Mouse (Mus musculus): Measurements from ENCODE around the gene Pcyt1a. TPM values are rescaled to one million over a fixed set of nuclear protein-coding genes. Genes with fewer than 3 reads are reported as not detected.

Gene Pcyt1a
- polyA plus RNA-seq, 1 experiment, result 33.4 TPM

DNA sequence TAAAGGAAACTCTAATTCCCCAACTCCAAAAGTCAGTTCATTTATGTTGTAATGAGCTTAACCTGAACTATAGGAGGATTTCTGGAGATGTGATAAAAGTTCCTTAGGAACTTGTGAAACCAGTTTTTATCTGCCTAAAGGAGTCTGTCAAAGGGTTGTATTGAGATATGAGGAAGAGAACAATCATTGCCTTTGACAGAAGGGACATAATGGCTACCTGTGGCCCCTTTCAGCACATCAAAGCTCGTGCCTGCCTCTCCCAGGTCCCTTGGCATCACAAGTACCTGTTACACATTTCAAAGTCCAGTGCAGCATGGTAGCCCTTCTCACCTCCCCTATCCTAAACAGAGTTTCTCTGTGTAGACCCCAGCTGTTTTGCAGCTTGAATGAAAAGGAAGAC lies 13.3 kb upstream of the Pcyt1a start:
- DNase-seq, result no peak
- 40% methylated on average over 1 of the region's 1 CpGs for WGBS

GRCm38 (mm10) chr16:32419517-32420483 lies 10.9 kb upstream of the Pcyt1a start, which contains the start of gene Tctex1d2:
Gene Tctex1d2, plus strand, starts transcription at chr16:32419702.
- Histone ChIP-seq H3K27me3 (ENCODE audit: control insufficient read depth, insufficient read depth, low read length) (no peaks in the 10 kb centered on the region), H3K4me3 (replicated peaks; ENCODE audit: insufficient read depth, low read depth, low read length) (peak within 1 kb of the TSS; percentile 85), H3K27ac (ENCODE audit: insufficient read depth, low read length) (peak within 1 kb of the TSS; percentile 60; the same call in 1 of the 2 replicates), H3K4me1 (ENCODE audit: control insufficient read depth, insufficient read depth, low read length) (no peaks in the 10 kb centered on the region)
- DNase-seq, result peak; percentile 93 to 95
- WGBS, result under 1% methylated on average over 45 of the region's 45 CpGs
- peak; percentile 87 for TF ChIP-seq POLR2A (IDR thresholded peaks at IDR 0.05; ENCODE audit: borderline replicate concordance, insufficient read depth, low read length)
- no peak for TF ChIP-seq CTCF (IDR thresholded peaks at IDR 0.05; ENCODE audit: borderline replicate concordance, insufficient read depth, low read depth, low read length)

More for the DNA sequence above, 13.3 kb upstream of the Pcyt1a start:
- TF ChIP-seq CTCF (IDR thresholded peaks at IDR 0.05; ENCODE audit: borderline replicate concordance, insufficient read depth, low read depth, low read length) (no peak), POLR2A (IDR thresholded peaks at IDR 0.05; ENCODE audit: borderline replicate concordance, insufficient read depth, low read length) (no peak)
- Histone ChIP-seq H3K27ac (ENCODE audit: insufficient read depth, low read length) (no peak overlapping the region), H3K4me3 (replicated peaks; ENCODE audit: insufficient read depth, low read depth, low read length) (no peak overlapping the region), H3K27me3 (ENCODE audit: control insufficient read depth, insufficient read depth, low read length) (no peaks in the 10 kb centered on the region), H3K4me1 (ENCODE audit: control insufficient read depth, insufficient read depth, low read length) (no peaks in the 10 kb centered on the region)

GRCm38 (mm10) chr16:32427506-32427905 lies 3.2 kb upstream of the Pcyt1a start:
- 85% methylated on average over 3 of the region's 3 CpGs for WGBS
- no peak for TF ChIP-seq POLR2A (IDR thresholded peaks at IDR 0.05; ENCODE audit: borderline replicate concordance, insufficient read depth, low read length)
- no peak for TF ChIP-seq CTCF (IDR thresholded peaks at IDR 0.05; ENCODE audit: borderline replicate concordance, insufficient read depth, low read depth, low read length)
- no peaks in the 10 kb centered on the region for H3K27me3 ChIP-seq (ENCODE audit: control insufficient read depth, insufficient read depth, low read length)
- no peak overlapping the region for H3K27ac ChIP-seq (ENCODE audit: insufficient read depth, low read length)
- no peak for DNase-seq
- no peak overlapping the region for H3K4me3 ChIP-seq (replicated peaks; ENCODE audit: insufficient read depth, low read depth, low read length)
- H3K4me1 ChIP-seq (ENCODE audit: control insufficient read depth, insufficient read depth, low read length), result no peaks in the 10 kb centered on the region; the same call in 1 of the 2 replicates

- DNase-seq, result no peak
- Histone ChIP-seq H3K4me1 (ENCODE audit: control insufficient read depth, insufficient read depth, low read length) (no peaks in the 10 kb centered on the region; the same call in 1 of the 2 replicates), H3K27me3 (ENCODE audit: control insufficient read depth, insufficient read depth, low read length) (no peaks in the 10 kb centered on the region), H3K4me3 (replicated peaks; ENCODE audit: insufficient read depth, low read depth, low read length) (peak overlapping the region; percentile 97), H3K27ac (ENCODE audit: insufficient read depth, low read length) (peak overlapping the region; percentile 60)
- under 1% methylated on average over 28 of the region's 28 CpGs for WGBS
- TF ChIP-seq POLR2A (IDR thresholded peaks at IDR 0.05; ENCODE audit: borderline replicate concordance, insufficient read depth, low read length) (no peak), CTCF (IDR thresholded peaks at IDR 0.05; ENCODE audit: borderline replicate concordance, insufficient read depth, low read depth, low read length) (no peak)
Measured at GRCm38 (mm10) chr16:32431047-32431591, 398 bp downstream of the Pcyt1a start.

DNA sequence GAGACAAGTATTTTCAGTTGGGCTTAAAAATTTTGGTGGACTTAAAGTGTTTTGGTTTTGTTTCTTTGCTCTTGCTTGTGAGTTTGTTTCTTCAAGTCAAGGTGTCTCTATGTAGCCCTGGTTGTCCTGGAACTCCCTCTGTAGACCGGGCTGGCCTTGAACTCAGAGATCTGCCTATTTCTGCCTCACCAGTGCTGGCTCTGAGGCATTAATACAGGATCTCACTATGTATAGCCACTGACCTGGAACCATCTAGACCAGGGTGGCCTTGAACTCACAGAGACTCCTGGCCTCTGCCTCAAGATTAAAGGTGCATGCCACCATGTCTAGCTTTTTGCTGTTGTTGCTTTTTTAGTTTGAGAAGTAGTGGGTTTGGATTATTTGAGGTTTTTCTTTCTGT lies 1.2 kb downstream of the Pcyt1a start:
- 86% methylated on average over 1 of the region's 1 CpGs for WGBS
- H3K4me1 ChIP-seq (ENCODE audit: control insufficient read depth, insufficient read depth, low read length), result no peaks in the 10 kb centered on the region; the same call in 1 of the 2 replicates
- TF ChIP-seq CTCF (IDR thresholded peaks at IDR 0.05; ENCODE audit: borderline replicate concordance, insufficient read depth, low read depth, low read length), result no peak
- no peak for TF ChIP-seq POLR2A (IDR thresholded peaks at IDR 0.05; ENCODE audit: borderline replicate concordance, insufficient read depth, low read length)
- no peak for DNase-seq
- no peaks in the 10 kb centered on the region for H3K27me3 ChIP-seq (ENCODE audit: control insufficient read depth, insufficient read depth, low read length)
- H3K4me3 ChIP-seq (replicated peaks; ENCODE audit: insufficient read depth, low read depth, low read length), result peak overlapping the region; percentile 16
- H3K27ac ChIP-seq (ENCODE audit: insufficient read depth, low read length), result no peak overlapping the region

DNA sequence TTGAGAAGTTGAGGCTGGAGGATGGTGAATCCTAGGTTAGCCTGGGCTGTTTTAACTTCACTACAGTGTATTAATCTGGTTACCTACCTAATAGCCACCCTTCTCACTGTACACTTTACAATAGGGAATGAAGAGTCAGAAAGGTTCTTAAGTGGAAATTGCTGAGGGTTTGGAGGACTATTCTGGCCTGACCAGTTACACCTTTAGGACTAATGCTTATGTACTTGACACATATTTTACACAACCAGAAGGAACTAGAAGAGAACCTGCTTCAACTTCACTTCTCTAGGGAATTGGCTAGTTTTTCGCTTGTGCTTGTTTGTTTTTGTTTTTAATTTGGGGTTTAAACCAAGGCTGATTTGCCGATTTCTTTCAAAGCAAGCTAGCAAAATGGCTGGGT lies 2.4 kb downstream of the Pcyt1a start:
- no peak for TF ChIP-seq POLR2A (IDR thresholded peaks at IDR 0.05; ENCODE audit: borderline replicate concordance, insufficient read depth, low read length)
- WGBS, result 77% methylated on average over 2 of the region's 2 CpGs
- H3K4me1 ChIP-seq (ENCODE audit: control insufficient read depth, insufficient read depth, low read length), result no peaks in the 10 kb centered on the region; the same call in 1 of the 2 replicates

DNA sequence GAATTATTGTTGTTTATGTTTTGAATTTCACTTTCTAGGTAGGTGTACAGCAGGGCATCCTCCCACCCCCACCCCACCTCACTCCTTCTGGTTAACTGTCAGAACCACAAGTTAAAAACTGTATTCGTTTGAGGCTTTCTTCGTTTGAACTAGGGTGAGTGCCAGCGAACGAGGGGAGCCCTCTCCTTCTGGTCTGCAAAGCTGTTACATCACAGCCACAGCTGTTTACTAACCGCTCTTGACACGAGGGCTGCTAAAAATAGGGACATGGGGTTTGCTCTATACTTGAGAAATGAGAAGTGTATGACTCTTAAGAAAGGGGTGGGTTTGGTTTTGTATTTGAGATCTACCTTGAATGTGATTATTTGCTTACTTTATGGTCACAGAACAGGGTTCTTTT lies 3.3 kb downstream of the Pcyt1a start:
- Histone ChIP-seq H3K27ac (ENCODE audit: insufficient read depth, low read length) (no peak overlapping the region), H3K4me1 (ENCODE audit: control insufficient read depth, insufficient read depth, low read length) (no peaks in the 10 kb centered on the region; the same call in 1 of the 2 replicates)
- WGBS, result 16% methylated on average over 6 of the region's 6 CpGs

More for the DNA sequence above, 2.4 kb downstream of the Pcyt1a start:
- Histone ChIP-seq H3K27me3 (ENCODE audit: control insufficient read depth, insufficient read depth, low read length) (no peaks in the 10 kb centered on the region), H3K4me3 (replicated peaks; ENCODE audit: insufficient read depth, low read depth, low read length) (no peak overlapping the region), H3K27ac (ENCODE audit: insufficient read depth, low read length) (no peak overlapping the region)
- DNase-seq, result no peak

More for the DNA sequence above, 3.3 kb downstream of the Pcyt1a start:
- no peaks in the 10 kb centered on the region for H3K27me3 ChIP-seq (ENCODE audit: control insufficient read depth, insufficient read depth, low read length)
- no peak overlapping the region for H3K4me3 ChIP-seq (replicated peaks; ENCODE audit: insufficient read depth, low read depth, low read length)
- TF ChIP-seq POLR2A (IDR thresholded peaks at IDR 0.05; ENCODE audit: borderline replicate concordance, insufficient read depth, low read length) (no peak), CTCF (IDR thresholded peaks at IDR 0.05; ENCODE audit: borderline replicate concordance, insufficient read depth, low read depth, low read length) (no peak)
- DNase-seq, result no peak
